Mouse (Mus musculus): ENCODE measurements around the gene Gm28035.

DNA sequence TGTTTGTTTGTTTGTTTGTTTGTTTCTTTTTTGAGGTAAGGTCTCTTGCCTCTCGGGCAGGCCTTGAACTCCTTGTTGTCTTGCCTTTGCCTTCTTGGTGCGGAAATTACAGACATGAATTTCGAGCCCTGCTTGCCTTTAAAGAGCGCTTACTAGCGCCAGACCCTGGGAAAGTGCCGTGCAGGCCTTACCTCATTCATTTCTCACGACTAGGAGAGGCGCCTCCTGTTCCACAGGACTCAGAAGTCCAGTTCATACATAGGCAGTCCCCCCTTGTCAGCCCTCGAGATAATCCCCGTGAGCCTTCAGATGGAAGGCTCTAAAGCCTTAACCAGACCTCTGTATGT lies 46.6 kb downstream of the Gm28035 start:
- TF ChIP-seq GATA1 (IDR thresholded peaks at IDR 0.05; ENCODE audit: borderline replicate concordance, low read length) (no peak), FLI1 (IDR thresholded peaks at IDR 0.05; ENCODE audit: low read length) (no peak)
